Mouse (Mus musculus): ENCODE measurements around the gene Wdr91.

GRCm38 (mm10) chr6:34920631-34921030 lies 10.0 kb upstream of the Wdr91 start:
- TF ChIP-seq CTCF (IDR thresholded peaks at IDR 0.05; ENCODE audit: low read depth, low read length) (no peak), POLR2AphosphoS5 (IDR thresholded peaks at IDR 0.05; ENCODE audit: insufficient replicate concordance, low read depth, low read length) (no peak)

Measured in G1E (cell line).